11 mouse cellular contexts compared by ENCODE assay signal in the genomic region with DNA sequence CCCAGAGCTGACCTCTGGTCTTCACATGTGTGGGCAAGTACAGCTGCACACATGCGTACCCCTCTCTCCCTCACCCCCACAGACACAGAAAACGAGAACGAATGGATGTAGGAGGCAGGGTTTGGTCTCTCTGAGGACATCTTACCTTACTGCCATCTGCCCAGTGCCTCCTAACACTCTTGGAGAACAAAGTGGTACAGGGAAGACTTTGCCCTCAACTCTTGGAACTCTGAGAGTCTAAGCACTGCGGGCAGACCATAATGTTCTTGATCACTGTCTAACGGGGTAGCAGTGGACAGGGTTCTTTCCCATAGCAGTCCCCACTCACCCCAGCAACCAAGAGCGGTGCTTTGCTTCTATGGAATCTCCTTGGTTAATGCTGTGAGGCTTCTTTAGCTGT. TPM values are rescaled to one million over a fixed set of nuclear protein-coding genes. Genes with fewer than 3 reads are reported as not detected.
DNase-seq lines count a peak whose midpoint lies in the region; ATAC-seq and TF ChIP-seq lines count a peak whose summit lies in the region.
"Had no signal": no experiment of that assay in that cellular context is flagged by ENCODE, and none has a peak within 500 bp of the region (broad histone marks: within the 10 kb centered on the region; RNA-seq: fewer than 3 reads in every experiment).

No protein-coding gene starts in this region.

- H3K27me3 ChIP-seq in embryonic facial prominence, embryonic 15.5 days: no peaks in the 10 kb centered on the region
- H3K27me3 ChIP-seq in embryonic facial prominence, embryonic 10.5 days (replicated peaks; ENCODE audit: low read depth, poor library complexity, severe bottlenecking): no peaks in the 10 kb centered on the region
- H3K27me3 ChIP-seq in hindbrain, postnatal 0 days (ENCODE audit: insufficient read depth, low read length): no peaks in the 10 kb centered on the region
- no peaks in the 10 kb centered on the region for H3K27me3 ChIP-seq in hindbrain, embryonic 11.5 days (ENCODE audit: control insufficient read depth, insufficient read depth, low read length)
- no peaks in the 10 kb centered on the region for H3K27me3 ChIP-seq in liver, adult 2 months (ENCODE audit: control insufficient read depth, insufficient read depth, low read length)
- H3K27me3 ChIP-seq in intestine, postnatal 0 days (replicated peaks; ENCODE audit: control insufficient read depth, insufficient read depth, low read length): no peaks in the 10 kb centered on the region
- H3K27me3 ChIP-seq: liver, embryonic 13.5 days had no signal

- H3K4me1 ChIP-seq in embryonic facial prominence, embryonic 15.5 days: peaks cover 17% of the 10 kb centered on the region
- H3K4me1 ChIP-seq in embryonic facial prominence, embryonic 10.5 days: peaks cover 40% of the 10 kb centered on the region
- H3K4me1 ChIP-seq in hindbrain, postnatal 0 days (ENCODE audit: insufficient read depth, low read length): peaks cover 15% of the 10 kb centered on the region; the same call in 1 of the 2 replicates
- H3K4me1 ChIP-seq in hindbrain, embryonic 11.5 days (replicated peaks; ENCODE audit: control insufficient read depth, insufficient read depth, low read length): 0 out of 2 replicates have a peak, but pooled peaks cover 7% of the 10 kb centered on the region
- H3K4me1 ChIP-seq in liver, adult 2 months (ENCODE audit: control insufficient read depth, insufficient read depth, low read length): peaks cover 39% of the 10 kb centered on the region
- no peaks in the 10 kb centered on the region; the same call in 1 of the 2 replicates for H3K4me1 ChIP-seq in intestine, postnatal 0 days (replicated peaks; ENCODE audit: control insufficient read depth, insufficient read depth, low read length)

- no peaks in the 10 kb centered on the region for H3K9me3 ChIP-seq in embryonic facial prominence, embryonic 15.5 days (replicated peaks)
- H3K9me3 ChIP-seq in embryonic facial prominence, embryonic 10.5 days: no peaks in the 10 kb centered on the region
- no peaks in the 10 kb centered on the region for H3K9me3 ChIP-seq in hindbrain, postnatal 0 days (ENCODE audit: low read length)
- H3K9me3 ChIP-seq in hindbrain, embryonic 11.5 days (ENCODE audit: control insufficient read depth, low read length): no peaks in the 10 kb centered on the region
- H3K9me3 ChIP-seq in intestine, postnatal 0 days (ENCODE audit: control insufficient read depth): no peaks in the 10 kb centered on the region
- H3K9me3 ChIP-seq: liver, embryonic 13.5 days had no signal

- H3K79me2 ChIP-seq in liver, adult 2 months (ENCODE audit: control insufficient read depth, insufficient read depth, low read length): peaks cover 6% of the 10 kb centered on the region; the same call in 1 of the 2 replicates

- H3K27ac ChIP-seq in embryonic facial prominence, embryonic 15.5 days (replicated peaks): 0 out of 2 replicates have a peak overlapping the region, but pooled peaks have one; percentile 40
- H3K27ac ChIP-seq in embryonic facial prominence, embryonic 10.5 days (replicated peaks): no peak overlapping the region
- H3K27ac ChIP-seq in hindbrain, postnatal 0 days: peak overlapping the region; percentile 74
- H3K27ac ChIP-seq in hindbrain, embryonic 11.5 days (ENCODE audit: low read depth, low read length): no peak overlapping the region
- peak overlapping the region; percentile 62 for H3K27ac ChIP-seq in liver, adult 2 months (replicated peaks; ENCODE audit: insufficient read depth, low read depth, low read length)
- peak overlapping the region; percentile 41; the same call in 1 of the 2 replicates for H3K27ac ChIP-seq in intestine, postnatal 0 days (ENCODE audit: low read depth, low read length)
- H3K27ac ChIP-seq: liver, embryonic 13.5 days; stomach, postnatal 0 days had no signal

- H3K4me3 ChIP-seq in embryonic facial prominence, embryonic 15.5 days (replicated peaks): no peak overlapping the region
- no peak overlapping the region for H3K4me3 ChIP-seq in embryonic facial prominence, embryonic 10.5 days
- no peak overlapping the region for H3K4me3 ChIP-seq in hindbrain, postnatal 0 days (ENCODE audit: low read length)
- H3K4me3 ChIP-seq in hindbrain, embryonic 11.5 days (ENCODE audit: low read depth, low read length): no peak overlapping the region
- no peak overlapping the region for H3K4me3 ChIP-seq in liver, adult 2 months (ENCODE audit: insufficient read depth, low read depth, low read length)
- H3K4me3 ChIP-seq in intestine, postnatal 0 days (ENCODE audit: low read depth, low read length): no peak overlapping the region
- H3K4me3 ChIP-seq: liver, embryonic 13.5 days had no signal

- no peak overlapping the region for H3K9ac ChIP-seq in embryonic facial prominence, embryonic 15.5 days
- H3K9ac ChIP-seq in hindbrain, postnatal 0 days (replicated peaks; ENCODE audit: low read length): no peak overlapping the region
- H3K9ac ChIP-seq in hindbrain, embryonic 11.5 days (ENCODE audit: low read depth, low read length): no peak overlapping the region
- H3K9ac ChIP-seq in liver, adult 2 months (ENCODE audit: low read depth, low read length): peak overlapping the region; percentile 12
- no peak overlapping the region for H3K9ac ChIP-seq in intestine, postnatal 0 days (ENCODE audit: low read depth, low read length)
- H3K9ac ChIP-seq: liver, embryonic 13.5 days had no signal

- TF ChIP-seq POLR2A in liver, adult 2 months (IDR thresholded peaks at IDR 0.05; ENCODE audit: extremely low read depth, insufficient read depth, low read length): no peak

- no peak for TF ChIP-seq CTCF in hindbrain, postnatal 0 days (IDR thresholded peaks at IDR 0.05; ENCODE audit: low read depth)
- TF ChIP-seq CTCF in liver, adult 2 months (IDR thresholded peaks at IDR 0.05; ENCODE audit: low read depth, low read length): no peak
- no peak for TF ChIP-seq CTCF in intestine, postnatal 0 days (IDR thresholded peaks at IDR 0.05; ENCODE audit: low read depth)

- H3K4me2 ChIP-seq in embryonic facial prominence, embryonic 15.5 days (replicated peaks): no peak overlapping the region
- no peak overlapping the region for H3K4me2 ChIP-seq in hindbrain, postnatal 0 days (ENCODE audit: low read depth, low read length)
- no peak overlapping the region for H3K4me2 ChIP-seq in hindbrain, embryonic 11.5 days (replicated peaks; ENCODE audit: low read depth, low read length)
- no peak overlapping the region for H3K4me2 ChIP-seq in intestine, postnatal 0 days (replicated peaks; ENCODE audit: low read depth)
- H3K4me2 ChIP-seq: liver, embryonic 13.5 days had no signal

- no peak for DNase-seq in embryonic facial prominence, embryonic 10.5 days (ENCODE audit: low spot score)
- DNase-seq in hindbrain, postnatal 0 days (ENCODE audit: low spot score): no peak
- DNase-seq in hindbrain, embryonic 11.5 days (ENCODE audit: low spot score): no peak
- DNase-seq in liver, adult 2 months (ENCODE audit: extremely low read depth, low read depth, low spot score): no peak
- DNase-seq in liver: no peak
- DNase-seq in lung, postnatal 4 days: no peak
- DNase-seq: liver, embryonic 13.5 days; thymus, postnatal 14 days had no signal

- H3K36me3 ChIP-seq in embryonic facial prominence, embryonic 15.5 days: peaks cover 74% of the 10 kb centered on the region
- H3K36me3 ChIP-seq in embryonic facial prominence, embryonic 10.5 days (replicated peaks): peaks cover 97% of the 10 kb centered on the region
- H3K36me3 ChIP-seq in hindbrain, postnatal 0 days (ENCODE audit: insufficient read depth, low read length): peaks cover 53% of the 10 kb centered on the region
- H3K36me3 ChIP-seq in hindbrain, embryonic 11.5 days (ENCODE audit: control insufficient read depth, insufficient read depth, low read length): peaks cover 37% of the 10 kb centered on the region
- H3K36me3 ChIP-seq in liver, adult 2 months (ENCODE audit: control insufficient read depth, insufficient read depth, low read length): peaks cover 53% of the 10 kb centered on the region
- H3K36me3 ChIP-seq in intestine, postnatal 0 days (ENCODE audit: control insufficient read depth, insufficient read depth): peaks cover 51% of the 10 kb centered on the region

- no peak for ATAC-seq in embryonic facial prominence, embryonic 15.5 days (ENCODE audit: insufficient number of reproducible peaks, low FRiP score, low TSS enrichment, low read depth)
- ATAC-seq in hindbrain, postnatal 0 days: no peak
- ATAC-seq in hindbrain, embryonic 11.5 days (ENCODE audit: low FRiP score): no peak
- no peak for ATAC-seq in intestine, postnatal 0 days

- WGBS in embryonic facial prominence, embryonic 15.5 days: 97% methylated on average over 6 of the region's 6 CpGs
- WGBS in embryonic facial prominence, embryonic 10.5 days: 93% methylated on average over 6 of the region's 6 CpGs
- 82% methylated on average over 6 of the region's 6 CpGs for WGBS in hindbrain, postnatal 0 days
- 95% methylated on average over 6 of the region's 6 CpGs for WGBS in hindbrain, embryonic 11.5 days
- WGBS in liver, adult 2 months: 69% methylated on average over 6 of the region's 6 CpGs
- 83% methylated on average over 6 of the region's 6 CpGs for WGBS in intestine, postnatal 0 days

RNA-seq across cellular contexts. Expression of gene Fads1, which starts 6.3 kb away (rescaled TPM):
- polyA plus RNA-seq in embryonic facial prominence, embryonic 15.5 days (2015; fragmentation: Nextera tagmentation; extraction: Ambion mirVana): 77.6 and 78.2 TPM in 2 replicates
- 151 and 156 TPM in 2 replicates for polyA plus RNA-seq in embryonic facial prominence, embryonic 10.5 days (2016; fragmentation: Nextera tagmentation; extraction: Ambion mirVana)
- total RNA-seq in hindbrain, postnatal 0 days (2014; rRNA removed): 198 and 208 TPM in 2 replicates
- 148 and 151 TPM in 2 replicates for polyA plus RNA-seq in hindbrain, postnatal 0 days (2015; fragmentation: Nextera tagmentation; extraction: Ambion mirVana)
- polyA plus RNA-seq in hindbrain, embryonic 11.5 days (2014; fragmentation: Nextera tagmentation; extraction: Ambion mirVana): 139 and 153 TPM in 2 replicates
- total RNA-seq in liver, adult 2 months (2014; rRNA removed): 238 and 300 TPM in 2 replicates
- polyA plus RNA-seq in liver, adult 2 months (2012; rRNA removed): 297 and 352 TPM in 2 replicates
- 26.9 and 29.8 TPM in 2 replicates for polyA plus RNA-seq in intestine, postnatal 0 days (2015; fragmentation: Nextera tagmentation; extraction: Ambion mirVana)

RNA-seq across cellular contexts. Expression of gene Tmem258, which starts 14.8 kb away (rescaled TPM):
- 449 and 454 TPM in 2 replicates for polyA plus RNA-seq in embryonic facial prominence, embryonic 15.5 days (2015; fragmentation: Nextera tagmentation; extraction: Ambion mirVana)
- 379 and 394 TPM in 2 replicates for polyA plus RNA-seq in embryonic facial prominence, embryonic 10.5 days (2016; fragmentation: Nextera tagmentation; extraction: Ambion mirVana)
- total RNA-seq in hindbrain, postnatal 0 days (2014; rRNA removed): 73.3 and 98.1 TPM in 2 replicates
- 312 and 324 TPM in 2 replicates for polyA plus RNA-seq in hindbrain, postnatal 0 days (2015; fragmentation: Nextera tagmentation; extraction: Ambion mirVana)
- 349 and 363 TPM in 2 replicates for polyA plus RNA-seq in hindbrain, embryonic 11.5 days (2014; fragmentation: Nextera tagmentation; extraction: Ambion mirVana)
- total RNA-seq in liver, adult 2 months (2014; rRNA removed): 41.1 and 63.0 TPM in 2 replicates
- polyA plus RNA-seq in liver, adult 2 months (2012; rRNA removed): 80.0 and 133 TPM in 2 replicates
- 339 and 369 TPM in 2 replicates for polyA plus RNA-seq in intestine, postnatal 0 days (2015; fragmentation: Nextera tagmentation; extraction: Ambion mirVana)

RNA-seq across cellular contexts. Expression of gene Fen1, which starts 14.9 kb away (rescaled TPM):
- polyA plus RNA-seq in embryonic facial prominence, embryonic 15.5 days (2015; fragmentation: Nextera tagmentation; extraction: Ambion mirVana): 62.2 and 65.8 TPM in 2 replicates
- polyA plus RNA-seq in embryonic facial prominence, embryonic 10.5 days (2016; fragmentation: Nextera tagmentation; extraction: Ambion mirVana): 183 and 199 TPM in 2 replicates
- total RNA-seq in hindbrain, postnatal 0 days (2014; rRNA removed): 26.5 and 30.5 TPM in 2 replicates
- 28.4 and 30.2 TPM in 2 replicates for polyA plus RNA-seq in hindbrain, postnatal 0 days (2015; fragmentation: Nextera tagmentation; extraction: Ambion mirVana)
- 80.1 and 96.5 TPM in 2 replicates for polyA plus RNA-seq in hindbrain, embryonic 11.5 days (2014; fragmentation: Nextera tagmentation; extraction: Ambion mirVana)
- total RNA-seq in liver, adult 2 months (2014; rRNA removed): 3.0 and 4.6 TPM in 2 replicates
- 2.3 and 2.5 TPM in 2 replicates for polyA plus RNA-seq in liver, adult 2 months (2012; rRNA removed)
- polyA plus RNA-seq in intestine, postnatal 0 days (2015; fragmentation: Nextera tagmentation; extraction: Ambion mirVana): 30.4 and 33.0 TPM in 2 replicates

RNA-seq across cellular contexts. Expression of gene Myrf, which starts 51.5 kb away (rescaled TPM):
- polyA plus RNA-seq in embryonic facial prominence, embryonic 15.5 days (2015; fragmentation: Nextera tagmentation; extraction: Ambion mirVana): 0.41 and 0.65 TPM in 2 replicates
- polyA plus RNA-seq in embryonic facial prominence, embryonic 10.5 days (2016; fragmentation: Nextera tagmentation; extraction: Ambion mirVana): 4.2 TPM in 2 replicates
- 5.1 and 5.9 TPM in 2 replicates for total RNA-seq in hindbrain, postnatal 0 days (2014; rRNA removed)
- polyA plus RNA-seq in hindbrain, postnatal 0 days (2015; fragmentation: Nextera tagmentation; extraction: Ambion mirVana): 1.7 and 2.0 TPM in 2 replicates
- 1.3 and 1.6 TPM in 2 replicates for polyA plus RNA-seq in hindbrain, embryonic 11.5 days (2014; fragmentation: Nextera tagmentation; extraction: Ambion mirVana)
- total RNA-seq in liver, adult 2 months (2014; rRNA removed): 3.0 and 5.3 TPM in 2 replicates
- 23.4 and 31.4 TPM in 2 replicates for polyA plus RNA-seq in liver, adult 2 months (2012; rRNA removed)
- 4.1 and 4.5 TPM in 2 replicates for polyA plus RNA-seq in intestine, postnatal 0 days (2015; fragmentation: Nextera tagmentation; extraction: Ambion mirVana)

Comparison
In these comparisons a context has a peak if more than half of its experiments do, and no peak if none do; other contexts are left out.
1. H3K27ac ChIP-seq: peak in embryonic facial prominence, embryonic 15.5 days (single experiment), hindbrain, postnatal 0 days (single experiment), liver, adult 2 months (single experiment) and intestine, postnatal 0 days (single experiment); none in embryonic facial prominence, embryonic 10.5 days (single experiment) and hindbrain, embryonic 11.5 days (single experiment).